Mouse (Mus musculus) cerebellum, adult 11-12 months (tissue): ENCODE measurements around the gene Serpinb6a.
"Not testable (repeated sequence)": the region's sequence is repeated elsewhere in the genome, so short reads cannot be mapped to it uniquely, and the experiment has no call there.

Experiments
- DNase-seq: peaks from one replicate; pipeline ENCODE4 v3.0.0; 2022

Serpinb6a gene

DNA sequence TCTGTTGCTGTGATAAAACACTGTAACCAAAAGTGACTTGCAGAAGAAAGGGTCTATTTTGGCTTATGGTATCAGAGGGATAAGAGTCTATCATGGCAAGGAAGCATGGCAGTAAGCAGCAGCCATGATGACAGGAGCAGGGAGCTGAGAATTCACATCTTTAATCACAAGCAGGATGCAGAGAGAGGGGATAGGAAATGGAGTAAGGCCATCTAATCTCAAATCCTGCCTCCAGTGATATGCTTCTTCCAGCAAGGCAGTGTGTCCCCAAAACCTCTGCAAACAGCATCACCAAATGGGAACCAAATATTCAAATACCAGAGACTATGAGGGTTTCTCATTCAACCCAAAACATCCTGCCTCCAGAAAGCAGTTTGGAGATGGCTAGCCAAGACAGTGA, 36.0 kb downstream of the Serpinb6a start:
- no peak for DNase-seq

DNA sequence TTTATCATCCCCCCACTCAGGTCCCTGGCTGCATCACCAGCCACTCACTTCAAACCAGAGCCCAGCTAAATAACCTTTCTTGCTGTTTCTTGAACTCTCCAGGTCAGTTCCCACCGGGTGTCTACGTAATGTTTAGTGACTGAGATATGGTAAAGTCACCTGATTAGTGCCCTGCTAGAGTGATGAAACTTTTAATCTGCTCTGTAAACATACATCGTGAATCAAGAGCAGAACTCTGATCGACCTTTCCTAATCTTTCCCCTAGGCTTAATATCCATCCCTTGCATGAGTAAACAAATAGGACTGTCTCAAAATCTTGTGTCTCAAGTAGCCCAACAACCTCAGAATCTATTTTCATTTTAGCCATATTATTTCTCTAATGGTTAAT, 36.6 kb downstream of the Serpinb6a start:
- DNase-seq = no peak

DNA sequence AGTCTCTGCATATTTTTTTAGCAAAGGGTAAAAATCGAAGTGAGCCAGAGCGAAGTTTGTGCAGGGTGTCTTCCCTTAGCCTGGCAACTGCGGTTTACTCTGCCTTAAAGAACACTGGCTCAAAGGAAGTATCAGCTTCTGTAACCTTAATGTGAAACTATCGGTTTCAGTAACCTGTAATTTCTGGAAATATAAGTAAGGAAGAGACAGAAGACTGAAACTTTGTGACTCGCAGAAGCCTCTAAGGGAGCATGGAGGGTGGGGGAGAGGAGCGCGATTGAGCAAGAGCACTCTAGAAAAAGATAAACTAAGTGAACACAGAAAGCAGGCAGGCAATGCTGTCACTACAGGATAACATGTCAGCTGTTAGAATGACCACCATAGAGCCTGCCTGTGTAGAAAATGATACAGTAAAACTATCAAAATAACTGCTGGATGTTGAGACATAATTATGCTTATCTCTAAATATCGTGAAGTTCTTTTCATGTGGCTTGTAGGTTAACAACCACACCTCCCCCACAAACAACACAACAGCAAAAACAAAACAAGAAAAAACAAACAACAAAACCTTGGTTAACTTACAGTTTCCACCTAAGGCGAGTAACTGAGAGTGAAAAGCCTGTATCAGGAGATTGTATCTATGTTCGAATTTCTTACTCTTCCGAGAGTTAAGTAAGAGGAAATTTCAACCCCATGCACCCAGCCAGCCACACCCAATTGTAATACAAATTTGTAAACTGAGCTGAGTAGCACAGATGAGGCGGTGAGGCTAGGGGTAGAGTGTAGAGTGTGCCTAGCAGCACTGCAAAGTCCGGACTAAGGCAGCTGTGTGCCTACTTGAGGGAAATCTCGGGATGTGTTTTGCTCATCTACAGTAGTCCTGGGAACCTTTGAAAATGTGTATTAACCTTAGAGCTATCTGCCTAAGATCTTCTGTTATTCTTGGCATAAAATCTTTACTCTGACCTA, 37.3 kb downstream of the Serpinb6a start:
- no peak for DNase-seq

DNA sequence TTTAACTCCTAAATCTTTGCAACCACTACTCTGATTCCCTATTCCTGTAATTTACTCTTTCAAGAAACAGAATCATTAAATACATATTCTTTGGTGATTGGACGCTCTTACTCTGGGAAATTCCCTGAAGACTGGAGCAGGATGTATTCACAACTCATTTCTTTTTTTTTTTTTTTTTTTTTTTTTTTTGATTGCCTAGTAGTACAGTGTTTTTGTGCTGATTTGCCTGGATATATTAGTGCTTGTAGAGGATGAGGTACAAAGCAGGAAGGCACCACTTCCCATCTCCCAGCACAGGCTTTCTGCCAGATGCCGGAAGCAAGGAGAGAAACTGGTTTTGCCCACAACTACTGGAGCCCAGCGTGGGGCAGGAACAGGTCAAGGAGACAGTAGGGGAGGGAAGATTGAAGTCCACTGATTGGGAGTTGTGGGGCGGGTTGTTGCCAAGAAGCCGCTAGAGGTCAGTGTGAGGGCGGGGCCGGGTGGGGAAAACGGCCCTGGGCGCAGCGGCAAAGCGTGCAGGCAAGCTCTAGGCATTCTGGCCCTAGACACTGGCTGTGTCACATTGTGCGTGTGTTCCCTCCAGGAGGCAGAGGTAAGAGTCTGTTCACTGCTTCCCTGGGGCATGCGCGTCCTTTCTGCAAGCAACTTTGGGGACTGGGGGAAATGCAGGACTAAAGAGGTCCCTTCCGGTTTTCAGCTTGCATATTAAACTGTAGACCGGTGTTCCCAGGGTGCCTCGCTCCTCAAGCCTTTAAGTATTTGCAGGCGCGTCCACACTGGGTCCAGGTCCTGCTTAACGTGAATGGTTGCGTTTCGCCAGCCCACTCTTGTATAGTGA, 38.2 kb downstream of the Serpinb6a start, which contains the start of gene Nqo2:
Gene Nqo2 (plus strand): TSS at position 482 of the 841 bp plus-strand sequence.
- DNase-seq = peak; percentile 69

DNA sequence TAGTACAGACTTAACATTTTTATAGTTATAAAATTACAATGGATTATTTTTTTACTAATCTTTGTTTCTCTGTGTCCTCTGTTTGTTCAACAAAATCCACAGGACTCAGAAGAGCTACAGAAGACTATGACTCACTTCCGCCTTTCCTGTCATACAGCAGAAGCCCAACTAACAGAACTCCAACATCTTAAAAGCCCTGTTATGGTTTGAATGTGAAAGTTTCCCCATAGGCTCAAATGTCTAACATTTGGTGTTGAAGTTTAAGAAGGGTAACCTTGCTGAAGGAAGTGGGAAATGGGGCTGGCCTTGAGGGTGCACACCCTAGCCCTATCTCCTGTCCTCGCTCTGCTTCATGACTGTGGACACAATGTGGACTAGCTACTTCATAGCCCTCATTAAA, 42.8 kb downstream of the Serpinb6a start:
- DNase-seq = no peak

DNA sequence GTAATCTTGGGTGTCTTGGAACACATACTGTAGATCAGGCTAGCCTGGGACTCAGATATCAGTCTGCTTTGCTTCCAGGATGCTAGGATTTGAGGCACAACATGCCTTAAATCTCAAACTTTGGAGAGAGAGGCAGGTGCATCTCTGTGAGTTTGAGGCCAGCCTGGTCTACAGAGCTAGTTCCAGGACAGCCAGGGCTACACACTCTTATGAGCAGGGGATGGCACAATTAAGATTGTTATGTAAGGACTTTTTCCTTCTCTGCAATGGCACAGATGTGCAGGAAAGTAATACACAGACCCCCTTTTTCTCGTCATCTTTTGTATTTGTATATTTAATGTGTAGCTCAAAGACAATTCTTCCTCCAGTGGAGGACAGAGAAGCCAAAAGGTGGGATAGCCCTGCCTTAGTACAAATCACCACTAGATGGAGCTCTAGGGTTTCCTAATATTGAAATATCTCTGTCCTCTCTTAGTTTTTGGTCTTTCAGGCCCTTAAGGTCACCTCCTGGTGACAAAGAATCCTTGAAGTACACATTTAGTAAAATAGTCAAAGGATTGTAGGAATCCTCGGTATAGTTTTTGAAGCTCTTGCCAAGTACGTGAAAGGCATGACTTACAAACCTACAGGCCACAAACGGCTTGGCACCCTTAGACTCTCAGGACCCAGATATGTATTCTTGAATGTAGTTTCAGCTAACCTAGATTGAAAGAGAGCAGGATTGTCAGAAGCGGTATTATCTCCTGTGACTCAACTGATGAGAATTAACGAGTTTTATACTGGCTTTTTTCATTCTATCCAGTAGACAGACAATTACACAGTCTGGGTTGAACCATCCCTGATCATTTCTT, 45.8 kb downstream of the Serpinb6a start:
- DNase-seq = no peak

DNA sequence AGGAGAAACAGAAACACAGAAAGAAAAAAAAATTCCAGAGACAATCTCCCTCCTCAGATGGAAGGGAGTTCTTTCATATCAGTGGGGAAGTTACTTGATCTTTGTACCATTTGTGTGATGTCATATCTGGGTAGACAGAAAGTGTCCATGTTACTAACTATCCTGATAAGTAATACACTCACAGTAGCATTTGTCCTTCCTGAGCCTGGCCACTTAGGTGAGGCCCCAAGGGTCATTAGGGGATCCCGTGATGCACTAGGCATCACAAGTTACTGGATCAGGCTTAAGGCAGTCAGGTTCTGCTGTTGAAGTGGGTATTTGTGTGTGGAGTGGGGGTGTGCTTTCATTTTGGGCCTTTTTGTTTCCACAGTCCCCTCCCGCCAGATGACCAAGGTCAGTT, 49.6 kb downstream of the Serpinb6a start:
- DNase-seq = no peak

DNA sequence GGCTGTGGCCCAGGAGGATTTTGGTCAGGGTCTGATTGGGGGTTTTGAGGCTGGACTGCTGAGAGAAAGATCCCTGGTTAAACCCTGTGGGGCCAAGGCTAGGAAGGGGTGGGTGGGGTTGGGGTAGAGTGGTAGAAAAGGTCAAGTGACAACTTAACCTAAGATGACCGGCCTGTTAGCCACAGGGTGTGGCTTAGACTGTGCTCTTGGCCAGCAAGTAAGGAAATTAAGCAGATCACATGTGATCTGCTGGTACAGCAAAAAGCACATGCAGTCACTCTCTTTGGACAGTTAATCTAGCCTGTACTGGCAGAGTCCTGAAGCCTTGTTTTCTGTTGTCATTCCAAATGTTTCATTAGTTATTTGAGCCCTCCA, 50.5 kb downstream of the Serpinb6a start:
- no peak for DNase-seq

DNA sequence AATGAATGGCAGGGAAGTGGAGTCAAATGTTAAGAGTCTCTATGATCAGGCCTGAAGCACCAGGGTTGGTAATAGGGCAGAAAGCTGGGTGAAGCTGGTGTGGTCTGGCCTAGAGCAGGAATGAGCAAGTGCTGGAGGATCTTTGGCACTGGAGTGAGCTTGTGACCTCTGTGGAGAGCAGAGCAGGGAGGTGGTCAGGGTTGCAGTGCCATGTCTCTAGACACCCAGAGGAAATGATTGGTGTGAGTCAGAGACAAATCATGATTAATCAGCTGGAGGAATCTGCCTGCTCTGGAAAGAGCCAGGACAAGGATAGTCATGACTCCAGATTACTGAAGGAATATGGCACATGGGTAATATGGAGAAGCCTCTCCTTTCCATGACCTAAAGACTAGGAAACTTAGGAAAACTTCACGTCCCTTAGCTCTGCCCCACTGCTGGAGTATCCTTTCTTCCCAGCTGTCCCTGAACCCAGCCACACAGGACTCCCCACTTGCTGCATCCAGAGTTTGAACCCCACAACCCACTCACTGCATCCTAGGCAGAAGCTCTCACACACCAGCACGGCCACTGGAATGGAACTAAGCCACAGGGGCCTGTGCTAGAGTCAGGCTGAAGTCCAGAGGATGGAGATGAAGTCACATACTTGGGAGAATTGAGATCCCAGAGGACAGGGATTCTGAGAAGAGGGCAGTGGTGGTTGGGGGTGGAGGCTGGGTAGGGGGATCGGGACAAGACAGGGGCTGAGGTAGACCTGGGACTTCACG, 51.1 kb downstream of the Serpinb6a start:
- DNase-seq = no peak

DNA sequence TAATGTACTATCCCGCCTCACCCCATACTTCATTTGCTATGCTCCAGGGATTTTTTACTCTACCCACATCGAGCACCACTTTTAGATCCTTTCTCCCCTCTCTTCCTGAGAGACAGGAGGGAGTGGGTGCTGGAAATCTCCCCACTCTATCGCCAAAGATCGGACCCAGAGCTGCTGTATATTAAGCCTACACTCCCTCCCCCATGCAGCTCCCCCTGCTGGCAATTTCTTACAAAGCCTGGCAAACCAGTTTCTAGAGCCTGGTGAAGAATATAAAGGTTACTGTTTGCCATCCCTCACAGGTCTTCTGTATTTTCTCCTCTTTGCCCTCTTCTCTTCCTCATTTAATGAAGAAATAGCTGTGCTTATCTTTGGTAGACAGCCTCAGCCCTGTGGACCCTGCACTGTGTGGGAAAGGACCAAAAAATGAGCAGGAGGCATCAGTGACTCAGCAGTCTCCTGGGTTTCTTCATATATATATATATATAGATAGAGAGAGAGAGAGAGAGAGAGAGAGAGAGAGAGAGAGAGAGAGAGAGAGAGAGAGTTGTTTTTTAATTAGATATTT, 60.3 kb downstream of the Serpinb6a start:
- no peak for DNase-seq

DNA sequence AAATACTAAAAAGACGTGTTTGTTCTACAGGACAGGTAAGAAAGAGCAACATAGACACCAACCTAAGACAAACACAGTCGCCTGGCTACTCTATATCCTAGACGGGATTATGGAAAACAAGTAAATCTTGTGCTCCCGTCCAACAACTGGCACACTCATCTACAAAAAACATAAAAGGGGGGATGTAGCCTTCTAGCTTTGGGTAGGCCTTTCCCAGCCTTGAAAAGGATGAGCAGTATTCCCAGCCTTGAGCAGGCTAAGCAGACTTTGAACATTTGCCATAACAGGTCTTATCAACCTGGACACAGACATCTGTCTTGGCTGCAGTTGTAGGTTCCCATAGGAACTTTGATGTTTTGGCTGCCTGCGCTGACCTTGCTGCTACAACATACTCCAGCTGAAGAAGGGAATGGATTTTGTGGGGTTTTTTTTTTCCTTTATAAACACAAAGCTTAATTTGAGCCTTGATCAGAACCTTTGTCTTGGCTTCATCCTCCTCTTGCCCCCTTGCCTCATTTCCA, 61.2 kb downstream of the Serpinb6a start:
- DNase-seq = no peak

DNA sequence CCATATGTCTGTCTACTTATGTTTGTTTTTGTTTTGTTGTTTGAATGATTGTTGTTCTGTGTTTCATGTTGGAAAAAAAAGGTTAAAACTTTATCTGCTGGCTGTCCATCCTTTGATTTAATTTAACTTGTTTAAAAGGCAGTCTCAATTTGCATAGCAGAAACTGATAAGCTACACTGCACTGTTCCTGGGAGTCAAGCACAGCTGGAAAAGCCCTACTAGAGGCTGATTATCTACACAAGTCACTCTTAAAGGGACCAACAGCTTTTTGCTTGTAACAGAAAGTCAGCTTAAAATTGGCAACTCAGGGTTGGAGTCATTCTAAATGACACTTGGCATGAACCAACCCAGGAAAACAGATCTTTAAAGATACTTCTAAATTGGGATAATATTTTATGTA, 65.0 kb downstream of the Serpinb6a start:
- not testable (repeated sequence) for DNase-seq

DNA sequence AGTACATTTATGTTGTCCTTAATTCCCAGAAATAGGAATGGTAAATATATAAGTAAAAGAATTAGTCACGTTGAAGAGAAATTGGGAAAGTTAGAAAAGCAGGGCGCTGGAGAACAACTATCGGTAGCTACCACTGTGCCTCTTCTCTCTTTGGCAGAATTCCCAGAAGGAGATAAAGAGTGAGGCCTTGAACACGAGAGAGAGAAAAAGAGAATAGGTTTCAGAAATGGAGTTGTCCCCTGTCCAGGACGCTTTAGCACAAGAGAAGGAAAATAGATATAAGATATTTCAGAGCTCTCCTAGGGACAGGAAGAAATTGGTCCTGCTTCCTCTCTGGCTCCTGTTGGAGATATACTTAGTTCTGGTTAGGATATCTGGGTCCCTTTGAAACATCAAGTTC, 65.4 kb downstream of the Serpinb6a start:
- DNase-seq = no peak

DNA sequence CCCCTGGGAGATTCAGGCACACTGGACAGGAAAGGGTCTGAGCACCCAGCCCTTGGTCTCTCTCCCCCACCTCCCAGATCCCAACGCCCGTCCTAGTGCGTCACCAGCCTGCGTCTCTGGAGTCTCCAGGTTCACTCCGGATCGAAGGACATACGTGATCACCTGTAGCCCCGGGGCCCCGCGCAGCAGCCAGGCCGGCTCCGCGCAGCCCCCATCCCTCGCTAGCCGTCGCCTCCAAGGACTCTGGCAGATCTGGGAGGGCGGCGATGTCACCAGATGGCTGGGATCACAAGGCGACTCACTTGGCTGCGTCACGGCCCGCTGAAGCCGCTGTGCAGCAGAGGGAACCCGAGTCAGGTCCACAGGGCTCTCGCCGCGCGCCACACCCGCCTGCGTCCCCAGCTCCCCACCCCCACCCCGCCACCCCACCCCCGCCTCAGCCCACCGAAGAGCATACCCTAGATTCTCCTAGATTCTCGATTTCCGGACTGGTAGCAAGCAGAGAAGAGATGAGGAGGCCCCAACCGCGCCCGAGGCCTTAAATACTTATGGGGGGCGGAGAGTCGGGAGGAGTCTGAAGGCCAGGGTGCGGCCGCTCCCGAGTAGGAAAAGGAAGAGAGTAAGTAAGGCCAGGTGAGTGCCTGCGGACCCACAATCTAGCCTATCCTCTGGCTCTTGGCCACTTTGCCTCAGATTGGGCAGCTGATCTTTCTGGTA, 67.0 kb downstream of the Serpinb6a start:
- DNase-seq = peak; percentile 73

DNA sequence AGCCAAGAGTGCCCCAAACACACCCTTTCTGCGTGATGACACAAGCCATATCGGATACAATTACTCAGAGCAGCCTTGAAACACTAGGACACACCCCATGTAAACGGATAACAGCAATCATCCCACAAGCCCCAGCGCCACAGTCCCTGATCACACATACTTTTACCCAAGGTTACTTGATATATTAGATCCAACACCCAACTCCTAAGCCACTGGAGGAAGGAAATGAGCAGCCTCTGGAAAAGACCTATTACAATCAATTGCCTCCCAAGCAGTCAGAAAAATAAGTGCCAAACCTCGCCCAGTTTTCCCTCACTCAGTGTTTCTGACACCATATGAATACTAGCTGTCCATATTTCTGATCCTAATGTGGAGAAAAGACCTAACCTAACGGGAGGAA, 67.9 kb downstream of the Serpinb6a start:
- no peak for DNase-seq

DNA sequence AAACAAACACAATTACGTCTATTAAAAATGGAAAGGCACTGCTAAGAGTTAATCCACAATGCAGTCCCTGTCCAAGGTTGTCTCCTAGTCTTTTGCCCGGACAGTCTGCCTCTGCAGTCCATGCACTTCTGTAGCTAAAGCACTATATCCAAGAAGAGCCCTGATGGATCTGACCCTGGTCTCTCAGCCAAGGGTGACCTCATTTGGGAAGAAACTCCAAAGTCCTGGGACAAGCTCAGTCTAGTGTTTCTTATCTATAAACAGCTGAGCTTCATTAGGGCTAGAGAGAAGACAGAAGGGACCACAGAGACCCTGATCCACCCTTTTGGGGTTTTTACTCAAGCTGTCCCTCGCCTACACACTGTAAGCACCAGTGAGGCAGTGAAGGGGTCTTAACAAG, 71.7 kb downstream of the Serpinb6a start:
- no peak for DNase-seq

DNA sequence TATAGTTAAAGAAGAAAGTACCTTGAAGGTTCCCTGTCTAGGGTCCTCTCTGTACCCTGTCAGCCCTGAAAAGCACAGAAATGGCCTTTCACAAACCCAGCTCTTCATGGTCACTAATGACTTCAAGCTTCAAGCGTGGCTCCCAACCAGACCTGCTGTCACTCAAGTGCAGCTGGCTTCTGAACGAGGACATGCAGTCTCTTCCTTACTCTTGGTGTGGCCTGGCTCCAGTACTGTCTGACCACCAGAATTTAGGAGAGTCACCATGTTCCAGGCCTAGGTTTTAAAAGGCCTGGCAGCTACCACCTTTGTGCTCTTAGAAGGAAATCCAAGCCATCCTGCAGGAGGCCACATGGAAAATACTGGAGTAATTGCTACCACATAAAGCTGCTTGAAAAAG, 72.3 kb downstream of the Serpinb6a start:
- no peak for DNase-seq

DNA sequence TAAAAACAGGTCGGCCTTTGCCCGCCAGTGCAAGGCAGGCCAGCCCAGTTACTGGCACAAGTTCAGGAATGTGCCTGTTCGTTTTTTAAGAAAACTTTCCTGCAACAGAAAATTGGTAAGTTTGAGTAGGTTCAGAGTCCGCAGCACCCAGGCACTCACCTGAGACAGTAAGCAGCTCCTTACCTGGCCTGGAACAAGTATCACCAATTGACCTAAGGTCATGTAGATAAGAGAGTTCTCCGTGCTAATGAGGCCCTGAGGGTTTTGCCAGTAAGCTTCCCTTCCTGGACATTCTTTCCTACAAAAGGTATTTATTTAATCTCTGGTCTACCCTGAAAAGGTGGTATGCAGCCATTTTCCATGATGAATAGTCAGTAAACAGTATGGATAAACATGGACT, 80.9 kb downstream of the Serpinb6a start:
- no peak for DNase-seq

DNA sequence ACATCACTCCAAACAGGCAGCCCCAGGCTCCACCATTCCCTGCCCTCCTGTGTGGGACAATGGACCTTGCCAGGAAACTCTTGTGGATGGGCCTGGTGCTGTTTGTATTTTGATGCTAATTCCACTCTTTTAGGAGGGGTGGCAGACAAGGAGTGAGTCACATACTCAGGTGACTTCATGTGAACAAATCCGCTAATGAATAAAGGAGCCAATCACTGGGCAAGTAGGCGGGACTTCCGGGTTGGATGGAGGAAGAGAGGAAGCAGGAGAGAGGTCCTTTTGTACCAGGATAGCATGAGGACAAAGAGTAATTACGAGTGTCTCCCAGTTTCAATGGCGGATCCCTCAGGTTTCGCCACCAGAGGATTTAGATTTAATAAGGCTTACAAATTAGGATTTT, 81.6 kb downstream of the Serpinb6a start:
- DNase-seq = no peak

DNA sequence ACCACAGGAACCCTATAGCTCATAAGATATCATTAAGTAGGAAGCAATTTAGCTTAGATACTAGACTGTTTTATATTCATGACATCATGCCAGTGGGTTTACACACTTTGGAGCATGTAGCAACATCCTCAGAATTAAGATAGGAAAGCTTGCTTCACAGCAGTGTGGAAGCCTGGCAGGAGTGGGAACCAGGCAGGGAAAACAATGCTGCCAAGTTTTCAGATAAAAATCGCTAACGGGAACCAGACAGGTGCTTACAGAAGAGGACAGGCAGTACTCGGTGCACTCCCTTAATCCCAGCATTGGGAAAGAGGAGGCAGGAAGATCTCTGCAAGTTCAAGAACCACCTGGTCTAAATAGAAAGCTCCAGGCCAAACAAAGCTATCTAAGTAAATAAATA, 95.8 kb downstream of the Serpinb6a start:
- DNase-seq = no peak
